Mouse (Mus musculus): ENCODE measurements around the gene Ifnz. TPM values are rescaled to one million over a fixed set of nuclear protein-coding genes. Genes with fewer than 3 reads are reported as not detected.
"Not testable (repeated sequence)": the region's sequence is repeated elsewhere in the genome, so short reads cannot be mapped to it uniquely, and the experiment has no call there.

Ifnz gene
- polyA plus RNA-seq, 1 experiment from 2014 or later: 0.37 TPM

DNA sequence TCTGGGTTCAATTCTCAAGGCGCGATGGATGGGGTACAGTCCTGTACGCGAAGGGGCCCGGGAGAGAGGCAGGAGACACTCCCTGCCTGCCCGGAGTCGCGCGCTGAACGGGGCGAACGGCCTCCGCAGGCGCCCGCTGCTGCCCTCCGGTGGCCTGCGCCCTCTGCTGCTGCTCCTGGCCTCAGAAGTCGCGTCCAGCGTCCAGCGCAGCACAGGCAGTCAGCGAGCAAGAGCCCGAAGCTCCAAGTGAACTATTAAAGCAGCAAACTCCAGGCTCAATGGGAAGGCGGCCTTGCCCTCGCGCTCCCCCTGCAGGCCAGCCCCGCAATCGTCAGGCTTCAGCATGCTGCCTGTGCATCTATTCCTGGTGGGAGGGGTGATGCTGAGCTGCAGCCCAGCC, 21.5 kb upstream of the Ifnz start:
- H3K4me1 ChIP-seq; H3K27me3 ChIP-seq; H3K9me3 ChIP-seq; H3K36me3 ChIP-seq; H3K9ac ChIP-seq; ATAC-seq (ENCODE audit: insufficient number of reproducible peaks, low FRiP score, low TSS enrichment, low read depth): not testable (repeated sequence)
- Histone ChIP-seq H3K4me3 (peak overlapping the region; percentile 38), H3K27ac (peak overlapping the region; percentile 81), H3K4me2 (peak overlapping the region; percentile 50)
- 0% methylated on average over 26 of the region's 28 CpGs for WGBS

DNA sequence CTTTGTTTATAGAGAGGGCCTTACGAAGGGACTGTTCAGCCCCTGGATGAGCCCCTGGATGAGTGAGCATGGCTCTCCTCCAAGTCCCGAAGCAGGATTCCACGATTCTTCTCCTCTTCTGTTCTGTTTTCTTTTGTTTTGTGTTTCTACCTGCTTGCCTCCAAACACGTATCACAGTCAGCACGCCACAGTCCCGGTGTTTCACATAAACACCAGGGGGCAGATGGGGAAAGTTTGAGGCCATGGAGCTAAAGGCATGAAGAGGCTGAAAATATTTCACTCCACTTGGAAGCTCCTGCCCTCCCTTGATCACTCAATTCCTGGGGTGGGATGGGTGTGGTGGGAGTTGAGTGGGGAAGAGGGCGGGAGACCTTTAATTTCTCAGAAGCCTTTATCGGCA, 20.2 kb upstream of the Ifnz start:
- not testable (repeated sequence) for H3K4me3 ChIP-seq; H3K4me1 ChIP-seq; H3K9me3 ChIP-seq; H3K9ac ChIP-seq; H3K27ac ChIP-seq; H3K4me2 ChIP-seq; H3K27me3 ChIP-seq; ATAC-seq (ENCODE audit: insufficient number of reproducible peaks, low FRiP score, low TSS enrichment, low read depth); H3K36me3 ChIP-seq
- 64% methylated on average over 6 of the region's 8 CpGs for WGBS

DNA sequence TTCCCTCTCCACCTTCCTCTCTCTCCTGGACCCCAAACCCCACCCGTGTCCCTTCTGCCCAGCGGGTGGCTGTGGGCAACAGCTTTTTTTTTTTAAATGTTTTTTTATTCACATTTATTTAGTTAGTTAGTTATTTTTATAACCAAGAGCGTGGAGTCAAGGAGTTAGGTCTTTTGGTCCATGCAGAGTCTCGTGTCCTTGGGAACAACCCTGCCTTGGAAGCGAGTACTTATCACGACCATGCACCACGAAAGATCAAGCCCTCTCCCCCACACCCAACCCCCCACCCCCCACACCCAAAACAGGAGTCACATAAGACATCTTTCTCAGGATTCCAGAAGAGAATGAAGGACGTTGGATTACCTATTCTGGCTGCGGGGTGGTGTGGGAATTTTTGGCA, 19.6 kb upstream of the Ifnz start:
- H3K4me3 ChIP-seq; H3K27me3 ChIP-seq; H3K27ac ChIP-seq; H3K36me3 ChIP-seq; H3K4me1 ChIP-seq; H3K4me2 ChIP-seq; ATAC-seq (ENCODE audit: insufficient number of reproducible peaks, low FRiP score, low TSS enrichment, low read depth); H3K9ac ChIP-seq; H3K9me3 ChIP-seq: not testable (repeated sequence)
- 51% methylated on average over 9 of the region's 9 CpGs for WGBS

DNA sequence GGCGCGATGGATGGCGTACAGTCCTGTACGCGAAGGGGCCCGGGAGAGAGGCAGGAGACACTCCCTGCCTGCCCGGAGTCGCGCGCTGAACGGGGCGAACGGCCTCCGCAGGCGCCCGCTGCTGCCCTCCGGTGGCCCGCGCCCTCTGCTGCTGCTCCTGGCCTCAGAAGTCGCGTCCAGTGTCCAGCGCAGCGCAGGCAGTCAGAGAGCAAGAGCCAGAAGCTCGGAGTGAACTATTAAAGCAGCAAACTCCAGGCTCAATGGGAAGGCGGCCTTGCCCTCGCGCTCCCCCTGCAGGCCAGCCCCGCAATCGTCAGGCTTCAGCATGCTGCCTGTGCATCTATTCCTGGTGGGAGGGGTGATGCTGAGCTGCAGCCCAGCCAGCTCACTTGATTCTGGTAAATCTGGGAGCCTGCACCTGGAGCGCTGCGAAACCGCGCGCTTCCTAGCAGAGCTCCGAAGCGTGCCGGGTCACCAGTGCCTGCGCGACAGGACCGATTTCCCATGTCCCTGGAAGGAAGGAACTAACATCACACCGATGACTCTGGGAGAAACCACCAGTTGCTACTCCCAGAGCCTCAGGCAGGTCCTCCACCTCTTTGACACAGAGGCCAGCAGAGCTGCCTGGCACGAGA, 18.4 kb upstream of the Ifnz start:
- not testable (repeated sequence) for ATAC-seq (ENCODE audit: insufficient number of reproducible peaks, low FRiP score, low TSS enrichment, low read depth); H3K36me3 ChIP-seq; H3K9ac ChIP-seq; H3K9me3 ChIP-seq; H3K4me1 ChIP-seq; H3K27me3 ChIP-seq
- peak overlapping the region; percentile 42 for H3K4me3 ChIP-seq
- WGBS: 2% methylated on average over 30 of the region's 42 CpGs
- H3K27ac ChIP-seq: peak overlapping the region; percentile 77; the same call in 1 of the 2 replicates
- peak overlapping the region; percentile 51 for H3K4me2 ChIP-seq

DNA sequence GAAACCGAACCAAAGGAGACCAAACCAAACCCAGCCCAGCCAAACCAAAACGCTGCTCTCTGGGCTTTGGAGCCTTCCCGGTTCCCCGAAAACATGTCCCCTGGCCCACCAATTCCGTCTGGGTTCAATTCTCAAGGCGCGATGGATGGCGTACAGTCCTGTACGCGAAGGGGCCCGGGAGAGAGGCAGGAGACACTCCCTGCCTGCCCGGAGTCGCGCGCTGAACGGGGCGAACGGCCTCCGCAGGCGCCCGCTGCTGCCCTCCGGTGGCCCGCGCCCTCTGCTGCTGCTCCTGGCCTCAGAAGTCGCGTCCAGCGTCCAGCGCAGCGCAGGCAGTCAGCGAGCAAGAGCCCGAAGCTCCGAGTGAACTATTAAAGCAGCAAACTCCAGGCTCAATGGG, 8.4 kb upstream of the Ifnz start, which contains the start of gene Gm13290:
Gm13290 (plus strand) TSS at position 301 of the 400 bp plus-strand sequence.
- H3K27ac ChIP-seq; H3K4me3 ChIP-seq; H3K9me3 ChIP-seq; H3K4me2 ChIP-seq; H3K36me3 ChIP-seq; H3K27me3 ChIP-seq; H3K9ac ChIP-seq; ATAC-seq (ENCODE audit: insufficient number of reproducible peaks, low FRiP score, low TSS enrichment, low read depth); H3K4me1 ChIP-seq: not testable (repeated sequence)
- WGBS: no CpG with 5 or more reads among the region's 32 CpGs

DNA sequence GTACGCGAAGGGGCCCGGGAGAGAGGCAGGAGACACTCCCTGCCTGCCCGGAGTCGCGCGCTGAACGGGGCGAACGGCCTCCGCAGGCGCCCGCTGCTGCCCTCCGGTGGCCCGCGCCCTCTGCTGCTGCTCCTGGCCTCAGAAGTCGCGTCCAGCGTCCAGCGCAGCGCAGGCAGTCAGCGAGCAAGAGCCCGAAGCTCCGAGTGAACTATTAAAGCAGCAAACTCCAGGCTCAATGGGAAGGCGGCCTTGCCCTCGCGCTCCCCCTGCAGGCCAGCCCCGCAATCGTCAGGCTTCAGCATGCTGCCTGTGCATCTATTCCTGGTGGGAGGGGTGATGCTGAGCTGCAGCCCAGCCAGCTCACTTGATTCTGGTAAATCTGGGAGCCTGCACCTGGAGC, 5.3 kb upstream of the Ifnz start, which contains the start of gene Gm13289:
Gm13289 (plus strand) TSS at position 301 of the 400 bp plus-strand sequence.
- WGBS: no CpG with 5 or more reads among the region's 29 CpGs
- H3K27ac ChIP-seq: not testable (repeated sequence)

DNA sequence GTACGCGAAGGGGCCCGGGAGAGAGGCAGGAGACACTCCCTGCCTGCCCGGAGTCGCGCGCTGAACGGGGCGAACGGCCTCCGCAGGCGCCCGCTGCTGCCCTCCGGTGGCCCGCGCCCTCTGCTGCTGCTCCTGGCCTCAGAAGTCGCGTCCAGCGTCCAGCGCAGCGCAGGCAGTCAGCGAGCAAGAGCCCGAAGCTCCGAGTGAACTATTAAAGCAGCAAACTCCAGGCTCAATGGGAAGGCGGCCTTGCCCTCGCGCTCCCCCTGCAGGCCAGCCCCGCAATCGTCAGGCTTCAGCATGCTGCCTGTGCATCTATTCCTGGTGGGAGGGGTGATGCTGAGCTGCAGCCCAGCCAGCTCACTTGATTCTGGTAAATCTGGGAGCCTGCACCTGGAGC, 2.4 kb upstream of the Ifnz start, which contains the start of gene Gm13272:
Gm13272 (plus strand) TSS at position 301 of the 400 bp plus-strand sequence.
- not testable (repeated sequence) for H3K9ac ChIP-seq; H3K27me3 ChIP-seq; H3K4me2 ChIP-seq; H3K9me3 ChIP-seq; H3K4me1 ChIP-seq; H3K4me3 ChIP-seq; H3K36me3 ChIP-seq; ATAC-seq (ENCODE audit: insufficient number of reproducible peaks, low FRiP score, low TSS enrichment, low read depth); H3K27ac ChIP-seq
- no CpG with 5 or more reads among the region's 29 CpGs for WGBS

More for the DNA sequence above, 5.3 kb upstream of the Ifnz start, which contains the start of gene Gm13289:
- not testable (repeated sequence) for H3K4me1 ChIP-seq; H3K4me2 ChIP-seq; H3K4me3 ChIP-seq; H3K36me3 ChIP-seq; H3K9ac ChIP-seq; ATAC-seq (ENCODE audit: insufficient number of reproducible peaks, low FRiP score, low TSS enrichment, low read depth); H3K27me3 ChIP-seq; H3K9me3 ChIP-seq

DNA sequence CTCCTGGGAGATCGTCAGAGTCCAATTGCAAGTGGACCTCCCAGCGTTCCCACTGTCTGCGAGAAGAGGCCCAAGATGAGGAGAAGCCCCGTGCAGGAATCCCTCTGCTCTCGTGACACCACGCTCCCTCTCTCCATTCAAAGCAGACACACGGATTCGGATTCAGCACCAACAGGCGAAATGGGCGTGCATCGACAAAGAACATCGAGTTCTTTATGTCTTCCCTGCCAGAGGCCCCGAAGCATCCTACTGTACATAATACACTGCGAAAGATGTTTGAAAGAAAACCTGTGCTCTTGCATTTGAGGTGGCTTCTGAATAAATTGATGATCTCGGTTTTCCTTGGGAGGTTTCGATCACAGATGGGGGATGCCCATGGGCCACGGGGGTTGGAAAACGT, 1.6 kb upstream of the Ifnz start:
- not testable (repeated sequence) for H3K4me2 ChIP-seq; H3K9ac ChIP-seq; H3K9me3 ChIP-seq; H3K4me3 ChIP-seq; H3K4me1 ChIP-seq; H3K27ac ChIP-seq; ATAC-seq (ENCODE audit: insufficient number of reproducible peaks, low FRiP score, low TSS enrichment, low read depth); H3K36me3 ChIP-seq; H3K27me3 ChIP-seq
- WGBS: 44% methylated on average over 16 of the region's 18 CpGs

DNA sequence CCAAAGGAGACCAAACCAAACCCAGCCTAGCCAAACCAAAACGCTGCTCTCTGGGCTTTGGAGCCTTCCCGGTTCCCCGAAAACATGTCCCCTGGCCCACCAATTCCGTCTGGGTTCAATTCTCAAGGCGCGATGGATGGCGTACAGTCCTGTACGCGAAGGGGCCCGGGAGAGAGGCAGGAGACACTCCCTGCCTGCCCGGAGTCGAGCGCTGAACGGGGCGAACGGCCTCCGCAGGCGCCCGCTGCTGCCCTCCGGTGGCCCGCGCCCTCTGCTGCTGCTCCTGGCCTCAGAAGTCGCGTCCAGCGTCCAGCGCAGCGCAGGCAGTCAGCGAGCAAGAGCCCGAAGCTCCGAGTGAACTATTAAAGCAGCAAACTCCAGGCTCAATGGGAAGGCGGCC, 404 bp downstream of the Ifnz start:
- peak overlapping the region; percentile 34 for H3K4me2 ChIP-seq
- ATAC-seq (ENCODE audit: insufficient number of reproducible peaks, low FRiP score, low TSS enrichment, low read depth); H3K9ac ChIP-seq: not testable (repeated sequence)

DNA sequence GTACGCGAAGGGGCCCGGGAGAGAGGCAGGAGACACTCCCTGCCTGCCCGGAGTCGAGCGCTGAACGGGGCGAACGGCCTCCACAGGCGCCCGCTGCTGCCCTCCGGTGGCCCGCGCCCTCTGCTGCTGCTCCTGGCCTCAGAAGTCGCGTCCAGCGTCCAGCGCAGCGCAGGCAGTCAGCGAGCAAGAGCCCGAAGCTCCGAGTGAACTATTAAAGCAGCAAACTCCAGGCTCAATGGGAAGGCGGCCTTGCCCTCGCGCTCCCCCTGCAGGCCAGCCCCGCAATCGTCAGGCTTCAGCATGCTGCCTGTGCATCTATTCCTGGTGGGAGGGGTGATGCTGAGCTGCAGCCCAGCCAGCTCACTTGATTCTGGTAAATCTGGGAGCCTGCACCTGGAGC, 3.5 kb downstream of the Ifnz start, which contains the start of gene Gm13276:
Gm13276 (plus strand) TSS at position 301 of the 400 bp plus-strand sequence.
- H3K9ac ChIP-seq; H3K4me2 ChIP-seq; ATAC-seq (ENCODE audit: insufficient number of reproducible peaks, low FRiP score, low TSS enrichment, low read depth); H3K4me1 ChIP-seq; H3K27ac ChIP-seq; H3K4me3 ChIP-seq; H3K36me3 ChIP-seq; H3K9me3 ChIP-seq; H3K27me3 ChIP-seq: not testable (repeated sequence)
- WGBS: no CpG with 5 or more reads among the region's 27 CpGs

More for the DNA sequence above, 404 bp downstream of the Ifnz start:
- H3K4me1 ChIP-seq, H3K9me3 ChIP-seq, H3K27me3 ChIP-seq, H3K36me3 ChIP-seq: not testable (repeated sequence)
- Histone ChIP-seq H3K27ac (peak overlapping the region; percentile 65), H3K4me3 (peak overlapping the region; percentile 24; the same call in 1 of the 2 replicates)
- 0% methylated on average over 10 of the region's 31 CpGs for WGBS

DNA sequence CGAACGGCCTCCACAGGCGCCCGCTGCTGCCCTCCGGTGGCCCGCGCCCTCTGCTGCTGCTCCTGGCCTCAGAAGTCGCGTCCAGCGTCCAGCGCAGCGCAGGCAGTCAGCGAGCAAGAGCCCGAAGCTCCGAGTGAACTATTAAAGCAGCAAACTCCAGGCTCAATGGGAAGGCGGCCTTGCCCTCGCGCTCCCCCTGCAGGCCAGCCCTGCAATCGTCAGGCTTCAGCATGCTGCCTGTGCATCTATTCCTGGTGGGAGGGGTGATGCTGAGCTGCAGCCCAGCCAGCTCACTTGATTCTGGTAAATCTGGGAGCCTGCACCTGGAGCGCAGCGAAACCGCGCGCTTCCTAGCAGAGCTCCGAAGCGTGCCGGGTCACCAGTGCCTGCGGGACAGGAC, 6.5 kb downstream of the Ifnz start, which contains the start of gene Gm13277:
Gm13277 (plus strand) TSS at position 231 of the 400 bp plus-strand sequence.
- not testable (repeated sequence) for H3K9ac ChIP-seq; H3K27ac ChIP-seq; H3K27me3 ChIP-seq; ATAC-seq (ENCODE audit: insufficient number of reproducible peaks, low FRiP score, low TSS enrichment, low read depth); H3K4me2 ChIP-seq; H3K36me3 ChIP-seq; H3K4me1 ChIP-seq; H3K9me3 ChIP-seq; H3K4me3 ChIP-seq
- WGBS: 0% methylated on average over 2 of the region's 28 CpGs

DNA sequence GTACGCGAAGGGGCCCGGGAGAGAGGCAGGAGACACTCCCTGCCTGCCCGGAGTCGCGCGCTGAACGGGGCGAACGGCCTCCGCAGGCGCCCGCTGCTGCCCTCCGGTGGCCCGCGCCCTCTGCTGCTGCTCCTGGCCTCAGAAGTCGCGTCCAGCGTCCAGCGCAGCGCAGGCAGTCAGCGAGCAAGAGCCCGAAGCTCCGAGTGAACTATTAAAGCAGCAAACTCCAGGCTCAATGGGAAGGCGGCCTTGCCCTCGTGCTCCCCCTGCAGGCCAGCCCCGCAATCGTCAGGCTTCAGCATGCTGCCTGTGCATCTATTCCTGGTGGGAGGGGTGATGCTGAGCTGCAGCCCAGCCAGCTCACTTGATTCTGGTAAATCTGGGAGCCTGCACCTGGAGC, 9.3 kb downstream of the Ifnz start, which contains the start of gene Gm13278:
Gm13278 (plus strand) TSS at position 301 of the 400 bp plus-strand sequence.
- not testable (repeated sequence) for H3K36me3 ChIP-seq; H3K4me1 ChIP-seq; H3K9ac ChIP-seq; H3K27ac ChIP-seq; ATAC-seq (ENCODE audit: insufficient number of reproducible peaks, low FRiP score, low TSS enrichment, low read depth); H3K9me3 ChIP-seq; H3K4me3 ChIP-seq; H3K27me3 ChIP-seq; H3K4me2 ChIP-seq
- no CpG with 5 or more reads among the region's 28 CpGs for WGBS

Measured in limb, embryonic 15.5 days (tissue).